Mouse (Mus musculus) forebrain, embryonic 13.5 days (tissue): ENCODE measurements around the gene Rnft2. TPM values are rescaled to one million over a fixed set of nuclear protein-coding genes. Genes with fewer than 3 reads are reported as not detected.

ENCODE experiments used
- ATAC-seq: fragments of 200-750 bp; cut with Nextera tagmentation; 2 replicates; pipeline ENCODE4 v1.8.0; 2017
- H3K27ac ChIP-seq: fragments of 300-500 bp; sonication (generic); 2 replicates; pipeline ENCODE4 v1.5.1; 2015; ENCODE audit warnings: inconsistent platforms, mild to moderate bottlenecking, moderate library complexity
- H3K27me3 ChIP-seq: fragments of 300-500 bp; sonication (generic); 2 replicates; pipeline ENCODE4 v1.6.1; 2015; ENCODE audit warnings: mild to moderate bottlenecking, inconsistent platforms
- H3K36me3 ChIP-seq: fragments of 300-500 bp; sonication (generic); 2 replicates; pipeline ENCODE4 v1.6.1; 2015; ENCODE audit warnings: mild to moderate bottlenecking, inconsistent platforms; ENCODE audit not compliant: poor library complexity, severe bottlenecking
- H3K4me1 ChIP-seq: fragments of 300-500 bp; sonication (generic); 2 replicates; pipeline ENCODE4 v1.6.1; 2015; ENCODE audit warnings: inconsistent platforms
- H3K4me2 ChIP-seq: fragments of 300-500 bp; sonication (generic); 2 replicates; pipeline ENCODE4 v1.6.1; 2015; ENCODE audit warnings: inconsistent platforms, mild to moderate bottlenecking, moderate library complexity
- H3K4me3 ChIP-seq: fragments of 300-500 bp; sonication (generic); 2 replicates; pipeline ENCODE4 v1.5.1; 2015; ENCODE audit warnings: mild to moderate bottlenecking, inconsistent platforms
- H3K9ac ChIP-seq: fragments of 300-500 bp; sonication (generic); 2 replicates; pipeline ENCODE4 v1.6.1; 2015; ENCODE audit warnings: mild to moderate bottlenecking, inconsistent platforms
- H3K9me3 ChIP-seq: fragments of 300-500 bp; sonication (generic); replicated peaks from 2 replicates; pipeline ENCODE4 v1.6.1; 2016; ENCODE audit warnings: inconsistent platforms
- WGBS: fragments of 180-500 bp; shearing (Covaris S2); methylation state at CpG from one replicate; pipeline ENCODE4 v1.1.7; 2015; 5-methylcytosine and 5-hydroxymethylcytosine counted together
- polyA plus RNA-seq: library from polyadenylated mRNA; unstranded; fragments of >200 nt; fragmentation: Nextera tagmentation; extraction: Ambion mirVana; gene quantifications from 2 replicates; pipeline ENCODE4 v1.2.1, GENCODE M21; 2015

The Rnft2 gene
- 7.0 and 9.0 TPM in 2 replicates for polyA plus RNA-seq

DNA sequence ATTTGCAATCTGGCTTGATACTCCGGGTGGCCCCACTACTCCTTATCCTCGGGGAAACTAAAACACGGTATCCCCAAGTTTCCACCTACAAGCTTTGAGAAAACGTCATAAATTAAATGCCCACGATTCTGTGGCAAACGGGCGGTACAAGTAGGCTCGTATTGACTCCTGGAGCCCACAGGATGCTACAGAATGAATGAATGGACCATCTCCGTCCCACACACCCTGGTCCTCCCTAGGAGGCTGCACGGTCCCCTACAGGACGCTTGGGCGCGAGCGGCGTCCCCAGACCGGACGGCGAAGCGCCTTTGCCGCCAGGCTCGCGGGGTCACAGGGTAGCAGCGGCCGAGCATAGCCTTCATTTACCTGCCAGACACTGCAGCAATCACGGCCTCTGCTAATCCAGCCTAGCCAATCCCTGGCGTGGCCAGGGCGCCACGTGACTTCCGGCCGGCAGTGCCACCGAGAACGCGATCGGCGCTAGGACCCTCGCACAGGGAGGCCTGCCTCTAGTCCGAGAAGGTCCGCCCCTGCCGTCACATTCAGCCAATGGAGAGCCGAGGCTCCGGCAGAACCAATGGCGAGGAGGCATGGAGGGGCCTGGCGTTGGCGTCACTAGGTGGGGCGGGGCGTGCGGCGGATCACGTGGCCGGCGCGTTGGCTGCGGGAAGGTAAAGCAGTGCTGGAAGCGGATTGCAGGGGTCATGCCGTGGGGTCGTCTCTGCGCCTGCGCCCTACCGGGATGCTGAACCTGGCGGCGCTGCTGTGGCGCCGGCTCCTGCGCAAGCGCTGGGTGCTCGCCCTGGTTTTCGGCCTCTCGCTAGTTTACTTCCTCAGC, at the start of gene Rnft2, which contains the start of gene 2410131K14Rik:
TSS of gene Rnft2 (minus strand) at position 511 of the 838 bp plus-strand sequence.
TSS of gene 2410131K14Rik (plus strand) at position 622 of the 838 bp plus-strand sequence.
- Histone ChIP-seq H3K36me3 (peaks cover 41% of the 10 kb centered on the region), H3K9me3 (no peaks in the 10 kb centered on the region), H3K9ac (peak within 1 kb of the TSS; percentile 80), H3K27ac (peak within 1 kb of the TSS; percentile 66), H3K4me2 (peak within 1 kb of the TSS; percentile 91), H3K4me1 (peaks cover 28% of the 10 kb centered on the region), H3K27me3 (no peaks in the 10 kb centered on the region), H3K4me3 (peak within 1 kb of the TSS; percentile 64)
- peak; percentile 100 for ATAC-seq
- WGBS = under 1% methylated on average over 68 of the region's 68 CpGs

DNA sequence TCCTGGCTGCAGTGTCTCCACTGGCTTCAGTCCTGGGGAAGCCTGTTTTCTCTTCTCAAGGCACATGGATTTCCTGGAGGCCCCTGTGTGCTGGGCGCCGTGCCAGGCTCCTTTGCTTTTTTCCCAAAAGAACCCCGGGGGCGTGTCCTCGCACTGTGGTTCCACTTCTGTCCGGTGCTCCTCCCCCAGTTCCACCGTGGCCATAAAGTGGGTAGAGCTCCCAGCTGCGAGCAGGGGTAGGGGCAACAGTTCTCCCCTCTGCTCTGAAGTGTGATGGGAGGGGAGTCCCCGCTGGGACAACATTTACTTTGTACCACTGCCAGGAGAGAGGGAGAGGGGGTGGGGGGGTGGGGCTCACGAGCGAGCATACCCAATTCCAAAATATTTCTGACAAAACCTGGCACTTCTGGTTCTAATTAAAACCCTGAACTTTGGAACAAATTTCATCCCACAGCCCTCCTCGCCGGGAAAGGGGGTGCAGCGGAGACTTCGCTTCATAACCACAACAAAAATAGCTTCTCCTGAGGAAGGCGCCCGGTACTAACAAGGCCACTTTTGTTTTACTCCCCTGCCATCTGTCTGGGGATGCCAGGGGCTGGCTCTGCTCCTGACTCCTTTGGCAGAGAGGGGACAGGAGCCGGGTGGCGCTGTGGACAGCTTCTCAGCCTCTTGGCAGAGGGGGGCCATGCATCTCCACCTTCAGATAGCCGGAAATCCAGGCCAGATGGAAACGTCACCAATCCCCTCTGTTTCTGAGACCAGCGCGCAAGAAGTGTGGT, 49.4 kb upstream of the Rnft2 start:
- ATAC-seq = peak; percentile 93
- 13% methylated on average over 23 of the region's 23 CpGs for WGBS

DNA sequence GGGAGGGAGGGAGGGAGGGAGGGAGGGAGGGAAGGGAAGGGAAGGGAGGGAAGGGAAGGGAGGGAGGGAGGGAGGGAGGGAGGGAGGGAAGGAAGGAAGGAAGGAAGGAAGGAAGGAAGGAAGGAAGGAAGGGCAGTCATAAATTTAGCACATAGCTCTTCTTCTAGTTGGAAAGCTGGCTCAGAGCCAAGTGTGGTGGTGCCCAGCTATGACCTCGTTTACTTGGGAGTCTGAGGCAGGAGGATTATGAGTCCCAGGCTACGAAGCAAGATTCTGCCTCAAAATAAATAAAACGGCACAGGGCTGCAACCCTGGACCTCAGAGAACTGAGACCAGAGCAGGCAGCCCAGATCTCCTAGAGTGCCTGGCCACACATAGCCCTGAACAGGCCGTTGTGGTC, 47.6 kb upstream of the Rnft2 start:
- WGBS = 44% methylated on average over 4 of the region's 4 CpGs
- H3K4me3 ChIP-seq = no peak overlapping the region

More for the DNA sequence above, 49.4 kb upstream of the Rnft2 start:
- Histone ChIP-seq H3K4me1 (peaks cover 46% of the 10 kb centered on the region), H3K4me3 (0 out of 2 replicates have a peak overlapping the region, but pooled peaks have one; percentile 12), H3K9ac (no peak overlapping the region; the same call in 1 of the 2 replicates), H3K27ac (peak overlapping the region; percentile 83), H3K9me3 (no peaks in the 10 kb centered on the region), H3K27me3 (no peaks in the 10 kb centered on the region), H3K4me2 (peak overlapping the region; percentile 45), H3K36me3 (no peaks in the 10 kb centered on the region)

DNA sequence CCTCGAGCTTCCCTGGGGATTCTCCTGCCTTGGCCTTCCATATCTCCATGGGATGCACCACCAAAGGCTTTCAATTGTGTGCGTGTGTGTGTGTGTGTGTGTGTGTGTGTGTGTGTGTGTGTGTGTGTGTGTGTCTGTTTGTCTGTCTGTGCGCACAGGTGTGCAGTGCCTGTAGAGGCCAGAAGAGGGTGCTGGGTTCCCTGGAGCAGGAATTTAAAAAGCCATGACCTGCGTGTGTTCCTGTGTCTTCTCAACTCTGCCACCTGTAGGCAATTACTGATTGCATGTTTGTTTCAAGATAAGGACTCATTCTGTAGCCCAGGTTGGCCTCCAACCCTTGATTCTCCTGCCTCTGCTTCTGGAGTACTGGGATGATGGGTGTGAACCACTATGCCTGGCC, 46.5 kb upstream of the Rnft2 start:
- WGBS = 91% methylated on average over 4 of the region's 4 CpGs
- Histone ChIP-seq H3K27me3 (no peaks in the 10 kb centered on the region), H3K4me1 (peaks cover 27% of the 10 kb centered on the region), H3K36me3 (no peaks in the 10 kb centered on the region), H3K27ac (no peak overlapping the region), H3K4me2 (no peak overlapping the region), H3K9ac (no peak overlapping the region), H3K4me3 (no peak overlapping the region), H3K9me3 (no peaks in the 10 kb centered on the region)
- ATAC-seq = no peak

More for the DNA sequence above, 47.6 kb upstream of the Rnft2 start:
- no peak for ATAC-seq
- H3K27ac ChIP-seq = peak overlapping the region; percentile 31; the same call in 1 of the 2 replicates
- no peaks in the 10 kb centered on the region for H3K9me3 ChIP-seq
- no peaks in the 10 kb centered on the region for H3K36me3 ChIP-seq
- H3K4me1 ChIP-seq = peaks cover 36% of the 10 kb centered on the region
- no peaks in the 10 kb centered on the region for H3K27me3 ChIP-seq
- no peak overlapping the region for H3K4me2 ChIP-seq
- no peak overlapping the region for H3K9ac ChIP-seq

DNA sequence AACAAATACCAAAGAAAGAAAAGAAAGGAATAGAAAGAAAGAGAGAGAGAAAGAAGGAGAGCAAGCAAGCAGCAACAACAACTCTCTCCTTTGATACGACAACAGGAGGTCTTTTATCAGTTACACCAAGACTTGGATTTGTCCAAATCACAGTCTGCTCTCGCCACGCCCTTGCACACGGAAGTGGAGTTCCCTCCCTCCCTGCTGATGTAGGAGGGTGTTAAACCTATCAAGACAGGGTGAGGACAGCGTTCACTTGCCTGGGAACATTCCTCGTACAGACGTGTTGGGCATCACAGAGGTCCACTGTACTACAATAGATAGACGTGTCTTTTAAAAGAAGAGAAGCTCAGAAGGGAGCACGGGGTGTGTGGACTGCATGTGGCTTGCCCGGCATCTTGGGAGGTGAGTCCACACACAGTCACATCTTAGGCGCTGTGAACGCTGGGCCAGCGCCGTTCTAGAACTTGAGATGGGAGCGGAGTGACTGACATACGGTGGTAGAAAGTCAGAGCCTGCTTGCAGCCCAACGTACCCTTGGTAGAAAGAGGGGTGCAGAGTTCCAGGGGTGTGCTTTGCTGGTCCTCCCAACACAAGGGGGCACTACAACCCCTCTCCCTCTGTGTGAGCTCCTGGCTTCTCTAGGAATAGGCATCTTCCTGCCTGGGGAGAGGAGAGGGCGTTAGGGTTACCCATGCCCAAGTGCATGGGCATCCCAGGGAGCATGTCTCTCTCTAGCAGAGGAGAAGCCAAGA, 33.0 kb upstream of the Rnft2 start:
- Histone ChIP-seq H3K9ac (no peak overlapping the region), H3K9me3 (no peaks in the 10 kb centered on the region), H3K27me3 (no peaks in the 10 kb centered on the region), H3K36me3 (no peaks in the 10 kb centered on the region), H3K4me3 (no peak overlapping the region), H3K4me2 (no peak overlapping the region), H3K27ac (no peak overlapping the region; the same call in 1 of the 2 replicates), H3K4me1 (peaks cover 45% of the 10 kb centered on the region)
- WGBS = 91% methylated on average over 18 of the region's 18 CpGs
- no peak for ATAC-seq

DNA sequence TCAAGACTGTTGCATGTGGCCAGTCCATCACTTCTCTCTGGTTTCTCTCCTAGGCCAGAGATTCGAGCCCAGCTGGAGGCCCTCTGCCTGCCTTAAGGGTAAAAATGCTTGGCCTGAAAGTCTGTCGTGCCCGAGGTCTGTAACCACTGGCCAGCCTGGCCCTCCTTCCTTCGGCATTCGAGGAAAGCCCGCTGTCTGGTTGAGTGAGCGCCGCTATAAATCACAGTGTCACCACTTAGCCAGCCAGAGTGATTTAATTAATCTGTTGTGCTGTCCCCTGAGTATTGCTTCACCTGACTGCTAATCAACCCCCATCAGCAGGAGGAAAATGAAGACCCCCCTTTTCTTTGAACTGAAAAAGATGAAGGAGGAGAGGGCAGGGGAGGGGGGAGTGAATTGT, 31.8 kb upstream of the Rnft2 start:
- Histone ChIP-seq H3K27ac (peak overlapping the region; percentile 66), H3K27me3 (no peaks in the 10 kb centered on the region)

DNA sequence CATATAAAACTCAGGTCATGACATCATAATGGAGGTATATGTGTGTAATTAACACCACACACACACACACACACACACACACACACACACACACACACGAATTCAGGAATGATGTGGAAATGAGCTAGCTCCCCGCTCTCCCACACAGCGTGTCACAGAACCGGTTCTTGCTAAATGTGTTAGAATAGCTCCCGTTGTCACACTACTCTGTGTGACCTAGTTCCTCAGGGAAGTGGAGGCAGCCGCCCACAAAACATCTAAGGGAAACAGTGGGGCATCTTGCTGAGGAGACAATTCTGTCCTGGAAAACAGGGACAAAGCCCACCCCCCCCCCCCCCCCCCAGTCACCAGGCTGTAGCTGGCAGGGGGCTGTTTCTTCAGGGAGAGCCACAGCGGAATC, 31.4 kb upstream of the Rnft2 start:
- ATAC-seq = no peak
- H3K27me3 ChIP-seq = no peaks in the 10 kb centered on the region
- 0 out of 2 replicates have a peak overlapping the region, but pooled peaks have one; percentile 16 for H3K9ac ChIP-seq
- peak overlapping the region; percentile 46; the same call in 1 of the 2 replicates for H3K4me2 ChIP-seq
- H3K27ac ChIP-seq = peak overlapping the region; percentile 66; the same call in 1 of the 2 replicates
- 40% methylated on average over 7 of the region's 7 CpGs for WGBS
- no peak overlapping the region for H3K4me3 ChIP-seq
- H3K36me3 ChIP-seq = no peaks in the 10 kb centered on the region
- H3K4me1 ChIP-seq = peaks cover 60% of the 10 kb centered on the region
- no peaks in the 10 kb centered on the region for H3K9me3 ChIP-seq

More for the DNA sequence above, 31.8 kb upstream of the Rnft2 start:
- Histone ChIP-seq H3K4me3 (no peak overlapping the region), H3K9me3 (no peaks in the 10 kb centered on the region), H3K9ac (0 out of 2 replicates have a peak overlapping the region, but pooled peaks have one; percentile 16), H3K4me1 (peaks cover 56% of the 10 kb centered on the region), H3K36me3 (no peaks in the 10 kb centered on the region), H3K4me2 (0 out of 2 replicates have a peak overlapping the region, but pooled peaks have one; percentile 46)
- WGBS = 16% methylated on average over 8 of the region's 8 CpGs
- no peak for ATAC-seq

DNA sequence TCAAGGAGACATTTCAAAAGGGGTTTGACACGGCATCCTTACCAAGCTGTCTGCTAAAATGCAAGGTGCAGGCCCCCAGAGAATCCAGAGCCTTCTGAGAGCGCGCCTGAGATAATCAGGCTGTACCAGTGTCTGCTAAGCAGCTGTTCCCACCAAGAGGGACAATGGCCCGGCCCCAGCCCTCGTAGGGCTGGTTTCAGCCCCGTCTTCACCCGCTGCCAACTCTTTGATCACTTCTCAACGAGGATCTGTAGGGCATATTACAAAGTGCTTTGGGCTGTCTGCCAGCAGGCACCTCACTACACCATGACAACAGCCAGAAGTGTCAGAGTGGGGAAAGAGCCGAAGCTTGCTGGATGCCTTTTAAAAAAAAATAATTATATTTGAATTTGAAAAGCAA, 29.6 kb upstream of the Rnft2 start:
- Histone ChIP-seq H3K9me3 (no peaks in the 10 kb centered on the region), H3K4me2 (peak overlapping the region; percentile 46), H3K36me3 (no peaks in the 10 kb centered on the region), H3K4me3 (peak overlapping the region; percentile 11), H3K27ac (peak overlapping the region; percentile 91), H3K4me1 (peaks cover 70% of the 10 kb centered on the region), H3K27me3 (peaks cover 7% of the 10 kb centered on the region; the same call in 1 of the 2 replicates), H3K9ac (no peak overlapping the region; the same call in 1 of the 2 replicates)
- WGBS = 2% methylated on average over 9 of the region's 9 CpGs
- ATAC-seq = peak; percentile 90

DNA sequence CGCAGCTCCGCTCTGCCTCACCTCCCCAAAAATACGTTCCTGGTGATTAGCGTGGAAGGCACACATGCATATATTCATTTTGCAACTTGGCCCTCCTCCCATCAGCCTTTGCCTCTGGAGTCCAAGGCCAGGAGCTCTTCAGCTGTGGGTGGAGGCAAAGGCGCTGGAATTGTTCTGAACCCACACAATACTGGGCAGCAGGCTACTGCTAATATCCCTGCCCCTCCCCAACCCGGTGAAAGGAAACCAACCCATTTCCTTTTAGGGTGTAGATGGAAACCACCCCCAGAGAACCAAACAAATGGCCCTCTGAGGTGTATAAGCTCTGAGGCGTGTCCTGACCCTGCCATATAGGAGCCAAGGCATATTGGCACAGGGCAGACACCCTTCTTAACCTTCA, 28.5 kb upstream of the Rnft2 start:
- no peak for ATAC-seq
- H3K36me3 ChIP-seq = no peaks in the 10 kb centered on the region
- H3K27me3 ChIP-seq = peaks cover 13% of the 10 kb centered on the region
- 29% methylated on average over 7 of the region's 7 CpGs for WGBS
- no peak overlapping the region for H3K4me2 ChIP-seq
- H3K4me3 ChIP-seq = no peak overlapping the region
- H3K9ac ChIP-seq = no peak overlapping the region
- peaks cover 76% of the 10 kb centered on the region for H3K4me1 ChIP-seq
- no peaks in the 10 kb centered on the region for H3K9me3 ChIP-seq
- H3K27ac ChIP-seq = peak overlapping the region; percentile 91

DNA sequence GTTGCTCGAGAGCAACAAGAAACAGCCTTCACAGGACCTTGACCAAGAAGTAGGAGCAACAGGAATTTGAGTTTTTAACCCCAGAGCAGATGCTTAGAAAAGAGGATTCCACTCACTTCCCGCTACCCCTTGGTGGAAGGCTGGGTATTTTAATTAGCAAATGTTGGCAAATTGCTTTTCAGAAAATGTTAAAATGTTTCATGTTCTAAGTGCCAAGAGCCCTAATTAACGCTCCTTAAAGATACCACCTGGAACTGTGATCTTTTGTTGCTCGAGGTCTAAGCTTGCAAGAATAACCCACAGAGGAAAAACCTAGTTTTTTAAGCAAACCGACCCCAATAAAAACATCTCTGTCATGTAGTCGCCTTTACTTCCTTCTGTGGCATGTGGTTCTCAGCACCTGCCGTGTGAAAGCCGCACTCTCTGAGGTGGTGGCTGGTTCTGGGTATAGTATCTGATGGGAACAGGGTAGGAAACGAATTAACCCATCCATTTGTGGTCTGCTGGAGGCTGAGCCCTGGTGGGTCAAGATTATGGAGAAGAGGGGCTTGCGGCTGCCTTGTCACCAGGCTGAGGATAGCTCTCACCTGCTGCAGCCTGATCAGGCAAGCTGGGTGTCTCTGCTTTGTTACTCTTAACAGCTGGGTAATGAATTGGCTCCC, 26.7 kb upstream of the Rnft2 start:
- no peaks in the 10 kb centered on the region for H3K36me3 ChIP-seq

DNA sequence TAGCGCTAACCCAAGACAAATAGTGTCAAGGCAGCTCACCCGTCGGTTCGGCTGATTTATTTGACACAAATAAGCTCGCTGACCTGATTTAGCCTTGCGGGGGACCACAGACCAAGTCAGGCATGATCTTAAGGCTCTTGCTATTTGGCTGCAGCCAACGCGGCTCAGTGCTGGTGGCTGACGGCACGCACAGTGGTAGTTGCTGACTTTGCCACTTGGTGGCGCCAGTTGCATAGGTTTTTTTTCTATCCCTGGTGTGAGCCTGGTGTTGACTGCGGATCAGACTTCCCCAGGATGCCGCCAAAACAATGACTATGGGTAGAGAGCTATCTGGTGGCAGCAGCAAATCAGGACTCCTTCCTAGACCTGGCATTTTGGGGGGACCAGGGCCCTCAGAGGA, 24.1 kb upstream of the Rnft2 start:
- 1% methylated on average over 13 of the region's 13 CpGs for WGBS
- peaks cover 20% of the 10 kb centered on the region for H3K27me3 ChIP-seq
- peak; percentile 92 for ATAC-seq
- H3K4me3 ChIP-seq = peak overlapping the region; percentile 17; the same call in 1 of the 2 replicates
- no peak overlapping the region for H3K27ac ChIP-seq
- peak overlapping the region; percentile 50 for H3K4me2 ChIP-seq
- H3K9ac ChIP-seq = peak overlapping the region; percentile 34; the same call in 1 of the 2 replicates
- H3K4me1 ChIP-seq = peaks cover 45% of the 10 kb centered on the region
- H3K36me3 ChIP-seq = peaks cover 5% of the 10 kb centered on the region; the same call in 1 of the 2 replicates
- no peaks in the 10 kb centered on the region for H3K9me3 ChIP-seq

More for the DNA sequence above, 26.7 kb upstream of the Rnft2 start:
- Histone ChIP-seq H3K9ac (no peak overlapping the region), H3K9me3 (no peaks in the 10 kb centered on the region), H3K4me3 (no peak overlapping the region), H3K4me1 (peaks cover 68% of the 10 kb centered on the region), H3K27ac (no peak overlapping the region), H3K4me2 (no peak overlapping the region), H3K27me3 (peaks cover 20% of the 10 kb centered on the region)
- ATAC-seq = no peak
- WGBS = 57% methylated on average over 10 of the region's 10 CpGs
